Mouse (Mus musculus) cerebellum, adult 2 months (tissue): Measurements from ENCODE around the gene Sarnp. TPM values are rescaled to one million over a fixed set of nuclear protein-coding genes. Genes with fewer than 3 reads are reported as not detected.
A peak's percentile ranks its signal among the peaks of the same experiment; 100 is the strongest.

Experiments
- DNase-seq, 2 experiments: peaks; one replicate each; pipeline ENCODE4 v3.0.0; 2021
- H3K27ac ChIP-seq: fragments of 200-500 bp; 2 replicates; pipeline ENCODE4 v1.5.1; 2012; ENCODE audit warnings: low read length, control low read depth, inconsistent platforms; ENCODE audit not compliant: insufficient read depth
- H3K27me3 ChIP-seq: fragments of 200-500 bp; 2 replicates; pipeline ENCODE4 v1.6.1; 2012; ENCODE audit warnings: inconsistent platforms, mild to moderate bottlenecking, low read length, moderate library complexity; ENCODE audit not compliant: control insufficient read depth, insufficient read depth
- H3K4me1 ChIP-seq: fragments of 200-500 bp; 2 replicates; pipeline ENCODE4 v1.6.1; 2011; ENCODE audit warnings: low read length; ENCODE audit not compliant: control insufficient read depth, insufficient read depth
- H3K4me3 ChIP-seq: fragments of 200-500 bp; replicated peaks from 2 replicates; pipeline ENCODE3; 2011; ENCODE audit warnings: mild to moderate bottlenecking, low read depth, low read length, control low read depth; ENCODE audit not compliant: insufficient read depth
- CTCF ChIP-seq: fragments of 200-500 bp; IDR thresholded peaks from 2 replicates; pipeline ENCODE4 v1.5.1; 2011; ENCODE audit warnings: low read depth, mild to moderate bottlenecking, control low read depth, low read length, moderate library complexity, borderline replicate concordance; ENCODE audit not compliant: insufficient read depth
- POLR2A ChIP-seq: fragments of 200-500 bp; IDR thresholded peaks from 2 replicates; pipeline ENCODE4 v1.6.1; 2011; ENCODE audit warnings: low read length, control low read depth, borderline replicate concordance; ENCODE audit not compliant: insufficient read depth
- WGBS: fragments of 180-500 bp; shearing (Covaris S2); methylation state at CpG from one replicate; pipeline ENCODE4 v1.1.7; 2018; 5-methylcytosine and 5-hydroxymethylcytosine counted together
- polyA plus RNA-seq: library from polyadenylated mRNA; depleted of rRNA; stranded (reverse); fragments of >200 nt; gene quantifications from 2 replicates; pipeline ENCODE4 v1.2.3, GENCODE M21; 2012

Gene Sarnp
- polyA plus RNA-seq, 1 experiment: 60.2 TPM

DNA sequence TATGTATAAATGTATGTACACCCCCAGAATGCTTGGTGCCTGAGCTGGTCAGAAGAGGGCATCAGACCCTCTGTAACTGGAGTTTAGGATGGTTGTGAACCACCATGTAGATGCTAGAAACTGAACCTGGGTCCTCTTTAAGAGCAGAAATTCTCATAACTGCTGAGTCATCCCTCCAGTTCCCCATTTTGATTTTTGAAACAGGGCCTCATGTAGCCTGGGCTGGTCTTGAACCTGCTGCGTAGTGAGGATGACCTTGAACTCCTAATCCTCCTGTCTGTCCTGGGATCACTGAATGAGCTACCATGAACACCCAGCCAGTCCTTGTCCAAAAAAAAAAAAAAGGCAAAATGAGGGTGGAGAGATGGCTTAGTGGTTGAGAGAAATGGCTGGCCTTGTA lies 23.9 kb upstream of the Sarnp start:
- Histone ChIP-seq H3K4me1 (no peaks in the 10 kb centered on the region; the same call in 1 of the 2 replicates), H3K27ac (no peak overlapping the region), H3K4me3 (no peak overlapping the region), H3K27me3 (no peaks in the 10 kb centered on the region; the same call in 1 of the 2 replicates)
- no peak for DNase-seq
- no peak for TF ChIP-seq CTCF
- TF ChIP-seq POLR2A: no peak
- WGBS: 92% methylated on average over 1 of the region's 1 CpGs

DNA sequence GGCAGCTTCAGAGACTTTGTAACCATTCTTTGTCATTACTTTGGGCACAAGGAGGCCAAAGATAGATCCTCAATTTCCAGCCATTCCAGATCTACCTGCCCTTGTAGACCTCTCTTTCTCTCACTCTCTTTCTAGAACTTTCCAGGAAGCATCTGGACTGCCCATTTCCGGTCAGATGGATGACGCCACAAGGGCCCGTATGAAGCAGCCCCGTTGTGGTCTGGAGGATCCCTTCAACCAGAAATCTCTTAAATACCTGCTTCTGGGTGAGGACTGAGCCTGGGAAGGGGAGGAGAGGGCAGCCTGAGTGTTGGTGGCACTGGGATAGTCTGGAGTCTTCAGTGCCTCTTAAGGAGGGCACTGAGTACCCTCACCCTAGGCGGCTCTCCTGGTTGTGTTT lies 22.7 kb upstream of the Sarnp start:
- TF ChIP-seq POLR2A (no peak), CTCF (no peak)
- no peak overlapping the region for H3K27ac ChIP-seq
- WGBS: 91% methylated on average over 5 of the region's 5 CpGs
- DNase-seq: no peak
- H3K27me3 ChIP-seq: no peaks in the 10 kb centered on the region; the same call in 1 of the 2 replicates
- H3K4me1 ChIP-seq: no peaks in the 10 kb centered on the region; the same call in 1 of the 2 replicates
- H3K4me3 ChIP-seq: no peak overlapping the region

DNA sequence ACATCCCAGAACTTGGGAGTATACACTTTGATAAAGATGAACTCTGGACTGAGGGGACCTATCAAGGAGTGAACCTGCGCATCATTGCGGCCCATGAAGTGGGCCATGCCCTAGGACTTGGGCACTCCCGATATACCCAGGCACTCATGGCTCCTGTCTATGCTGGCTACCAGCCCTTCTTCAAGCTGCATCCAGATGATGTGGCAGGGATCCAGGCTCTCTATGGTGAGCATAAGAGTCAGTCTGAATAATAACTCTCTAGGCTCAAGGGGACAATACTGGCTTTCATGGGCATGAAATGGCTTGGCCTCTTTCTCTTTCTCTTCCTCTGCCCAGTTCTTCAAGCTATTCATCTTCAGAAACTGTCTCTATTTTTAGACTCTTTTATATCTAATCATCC lies 21.6 kb upstream of the Sarnp start:
- no peaks in the 10 kb centered on the region; the same call in 1 of the 2 replicates for H3K27me3 ChIP-seq
- H3K27ac ChIP-seq: no peak overlapping the region
- no peak overlapping the region for H3K4me3 ChIP-seq
- DNase-seq: peak in 1 of 2 experiments; percentile 23
- H3K4me1 ChIP-seq: no peaks in the 10 kb centered on the region; the same call in 1 of the 2 replicates
- TF ChIP-seq POLR2A (no peak), CTCF (no peak)
- WGBS: 71% methylated on average over 3 of the region's 3 CpGs

DNA sequence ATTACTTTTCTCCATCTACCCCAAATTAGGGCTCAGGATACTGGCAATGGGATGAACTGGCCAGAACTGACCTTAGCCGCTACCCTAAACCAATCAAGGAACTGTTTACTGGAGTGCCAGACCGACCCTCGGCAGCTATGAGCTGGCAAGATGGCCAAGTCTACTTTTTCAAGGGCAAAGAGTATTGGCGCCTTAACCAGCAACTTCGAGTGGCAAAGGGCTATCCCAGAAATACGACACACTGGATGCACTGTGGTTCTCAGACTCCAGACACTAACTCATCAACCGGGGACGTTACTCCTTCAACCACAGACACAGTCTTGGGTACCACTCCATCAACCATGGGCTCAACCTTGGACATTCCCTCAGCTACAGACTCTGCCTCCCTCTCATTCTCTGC lies 18.5 kb upstream of the Sarnp start:
- no peak for TF ChIP-seq CTCF
- H3K27ac ChIP-seq: no peak overlapping the region
- H3K4me1 ChIP-seq: no peaks in the 10 kb centered on the region; the same call in 1 of the 2 replicates
- WGBS: 91% methylated on average over 8 of the region's 8 CpGs
- no peaks in the 10 kb centered on the region; the same call in 1 of the 2 replicates for H3K27me3 ChIP-seq
- no peak for DNase-seq
- H3K4me3 ChIP-seq: no peak overlapping the region

DNA sequence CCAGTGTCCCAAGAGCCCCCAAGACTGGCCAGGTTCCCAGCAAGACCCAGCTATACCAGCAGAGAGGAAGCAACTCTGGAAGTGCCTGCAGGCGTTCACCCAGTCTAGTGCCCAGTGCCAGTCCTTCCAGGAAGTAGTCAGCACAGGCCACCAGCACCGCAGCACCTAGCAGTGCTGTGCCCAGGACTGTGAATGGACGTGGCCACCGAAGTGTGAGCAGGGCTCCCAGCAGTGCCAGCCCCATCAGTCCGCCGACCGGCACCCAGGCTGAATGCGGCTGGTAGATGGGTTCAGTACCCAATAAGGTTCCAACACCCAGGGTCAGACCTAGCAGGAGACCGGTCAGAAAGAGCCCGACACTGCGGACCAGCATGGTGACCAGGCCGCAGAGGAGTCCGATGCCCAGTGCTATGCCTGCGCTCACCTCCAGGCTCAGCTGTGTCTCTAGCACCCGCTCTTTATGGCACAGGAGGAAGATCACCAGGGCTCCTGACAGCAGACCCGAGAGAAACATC lies 15.1 kb upstream of the Sarnp start:
- 89% methylated on average over 16 of the region's 16 CpGs for WGBS
- peaks cover 5% of the 10 kb centered on the region; the same call in 1 of the 2 replicates for H3K4me1 ChIP-seq
- no peak overlapping the region for H3K4me3 ChIP-seq
- H3K27me3 ChIP-seq: no peaks in the 10 kb centered on the region
- no peak for DNase-seq
- no peak overlapping the region for H3K27ac ChIP-seq
- TF ChIP-seq POLR2A (no peak), CTCF (no peak)

DNA sequence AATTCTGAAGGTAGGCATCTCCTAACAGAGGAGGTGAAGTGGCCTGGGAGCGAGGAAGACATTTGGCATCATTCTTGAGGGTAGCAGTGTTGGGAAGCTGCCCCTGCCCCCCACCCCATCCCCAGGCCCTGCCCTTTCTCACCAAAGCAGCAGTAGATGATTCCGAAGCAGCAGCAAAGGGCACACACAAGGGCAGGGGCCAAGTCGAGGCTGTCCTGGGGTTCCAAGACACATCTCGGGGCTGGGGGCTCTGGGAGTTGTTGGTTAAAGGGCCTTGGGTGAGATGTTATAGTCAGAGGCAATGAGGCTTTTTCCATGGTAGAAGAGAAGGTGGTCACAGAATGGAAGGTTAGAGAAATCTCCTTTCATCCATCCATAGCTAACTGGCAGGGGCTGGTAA lies 14.2 kb upstream of the Sarnp start:
- Histone ChIP-seq H3K4me1 (peaks cover 9% of the 10 kb centered on the region), H3K27ac (no peak overlapping the region), H3K4me3 (no peak overlapping the region), H3K27me3 (no peaks in the 10 kb centered on the region)
- WGBS: 57% methylated on average over 4 of the region's 4 CpGs
- TF ChIP-seq POLR2A (no peak), CTCF (no peak)
- DNase-seq: no peak

DNA sequence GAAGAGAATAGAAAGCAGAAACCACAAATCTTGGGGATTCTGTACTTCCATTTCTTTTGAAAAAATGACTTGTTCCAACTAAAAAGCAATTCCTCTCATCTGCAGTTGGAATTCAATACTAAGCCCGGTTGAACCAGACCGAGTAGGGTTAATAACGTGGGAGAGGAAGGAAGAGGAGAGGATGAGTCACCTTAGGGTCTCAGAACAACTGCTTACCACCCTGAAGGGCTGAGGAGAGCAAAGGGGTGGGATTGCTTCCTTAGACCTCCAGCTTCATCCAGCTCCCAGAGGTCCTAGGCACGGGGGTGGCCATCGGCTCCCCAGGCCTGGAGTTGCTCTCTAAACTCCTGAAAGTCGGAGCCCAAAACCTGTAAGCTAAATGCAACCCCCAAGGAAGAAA lies 13.8 kb upstream of the Sarnp start:
- peak overlapping the region; percentile 91 for H3K4me3 ChIP-seq
- TF ChIP-seq CTCF (no peak), POLR2A (no peak)
- DNase-seq: no peak
- no peaks in the 10 kb centered on the region for H3K27me3 ChIP-seq
- H3K27ac ChIP-seq: peak overlapping the region; percentile 79
- 14% methylated on average over 6 of the region's 6 CpGs for WGBS
- H3K4me1 ChIP-seq: peaks cover 11% of the 10 kb centered on the region

DNA sequence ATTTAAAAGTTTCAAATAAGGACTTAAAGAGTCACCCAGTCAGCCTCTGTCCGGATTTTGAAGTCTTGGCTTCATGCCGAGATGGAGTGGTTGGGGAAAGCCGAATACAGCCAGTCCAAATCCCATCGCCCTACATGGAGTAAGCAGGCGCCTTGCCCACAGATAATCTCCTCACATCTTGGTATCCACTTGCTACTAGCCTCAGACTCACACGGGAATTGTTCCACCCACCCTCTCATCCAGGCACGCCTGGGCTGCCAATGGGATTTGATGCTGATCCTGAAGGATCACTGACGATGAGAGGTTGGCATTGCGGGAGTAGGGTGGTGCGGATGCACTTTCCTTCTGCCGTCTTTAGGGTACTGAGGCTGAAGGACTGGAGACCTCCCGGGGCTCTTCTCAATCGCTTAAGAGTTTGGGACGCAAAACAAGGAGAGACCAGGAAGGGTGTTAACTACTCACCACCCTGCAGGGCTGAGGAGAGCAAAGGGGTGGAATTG lies 13.3 kb upstream of the Sarnp start, which contains the start of gene Dnajc14:
Gene Dnajc14 (plus strand): TSS at position 292 of the 500 bp plus-strand sequence.
- H3K27me3 ChIP-seq: no peaks in the 10 kb centered on the region
- under 1% methylated on average over 14 of the region's 14 CpGs for WGBS
- peaks cover 13% of the 10 kb centered on the region for H3K4me1 ChIP-seq
- H3K4me3 ChIP-seq: peak within 1 kb of the TSS; percentile 91
- peak; percentile 77 for DNase-seq
- peak; percentile 39; the same call in 1 of the 2 replicates for TF ChIP-seq POLR2A
- TF ChIP-seq CTCF: no peak
- H3K27ac ChIP-seq: peak within 1 kb of the TSS; percentile 93
